Mouse (Mus musculus): ENCODE measurements at regions not wholly inside any gene's neighbourhood (a gene's known extent, or its start where the extent isn't known, plus 50 kb on each side); places are given as distances from the start of the nearest gene placed in this dataset.

- TF ChIP-seq CEBPB (IDR thresholded peaks at IDR 0.05; ENCODE audit: low read depth) = peak; percentile 77
- peak; percentile 73 for TF ChIP-seq USF1 (IDR thresholded peaks at IDR 0.05; ENCODE audit: low read depth)
- TF ChIP-seq MAX (IDR thresholded peaks at IDR 0.05) = peak; percentile 80
- TF ChIP-seq MYOD1 (IDR thresholded peaks at IDR 0.05; ENCODE audit: control insufficient read depth, insufficient read length, low read depth) = peak; percentile 72
- no peak for TF ChIP-seq MYOG (IDR thresholded peaks at IDR 0.05; ENCODE audit: control insufficient read depth, extremely low read depth, insufficient read length)
- no peak for TF ChIP-seq CTCF (IDR thresholded peaks at IDR 0.05; ENCODE audit: control insufficient read depth, insufficient read depth, insufficient read length)
- TF ChIP-seq FOSL1 (IDR thresholded peaks at IDR 0.05; ENCODE audit: insufficient read depth, low read length, poor library complexity, severe bottlenecking) = peak; percentile 81
- no peak overlapping the region for H3ac ChIP-seq (ENCODE audit: control insufficient read depth, insufficient read length, low read depth)
- no peaks in the 10 kb centered on the region for H3K79me2 ChIP-seq (ENCODE audit: control insufficient read depth, insufficient read depth)
- H3K79me3 ChIP-seq (ENCODE audit: low read depth) = no peaks in the 10 kb centered on the region
- no peak overlapping the region for H3K4me3 ChIP-seq (ENCODE audit: insufficient read depth, poor library complexity, severe bottlenecking)
- H3K27me3 ChIP-seq (ENCODE audit: control insufficient read depth, insufficient read depth, insufficient read length) = no peaks in the 10 kb centered on the region
- no peaks in the 10 kb centered on the region for H3K36me3 ChIP-seq (ENCODE audit: control insufficient read depth, insufficient read depth)
Measured at GRCm38 (mm10) chr15:59237446-59238161, 348.5 kb downstream of the Gm49356 start.

- Histone ChIP-seq H3K4me3 (ENCODE audit: insufficient read depth, poor library complexity, severe bottlenecking) (no peak overlapping the region), H3K79me3 (ENCODE audit: low read depth) (no peaks in the 10 kb centered on the region), H3K27me3 (ENCODE audit: control insufficient read depth, insufficient read depth, insufficient read length) (no peaks in the 10 kb centered on the region), H3ac (ENCODE audit: control insufficient read depth, insufficient read length, low read depth) (no peak overlapping the region), H3K79me2 (ENCODE audit: control insufficient read depth, insufficient read depth) (no peaks in the 10 kb centered on the region), H3K36me3 (ENCODE audit: control insufficient read depth, insufficient read depth) (no peaks in the 10 kb centered on the region)
- TF ChIP-seq MAX (IDR thresholded peaks at IDR 0.05) (no peak), MYOD1 (IDR thresholded peaks at IDR 0.05; ENCODE audit: control insufficient read depth, insufficient read length, low read depth) (peak; percentile 91), USF1 (IDR thresholded peaks at IDR 0.05; ENCODE audit: low read depth) (no peak), CEBPB (IDR thresholded peaks at IDR 0.05; ENCODE audit: low read depth) (peak; percentile 6)
Measured at GRCm38 (mm10) chr15:59241752-59242151, 352.7 kb downstream of the Gm49356 start.

GRCm38 (mm10) chr15:59245927-59246649, 357.0 kb downstream of the Gm49356 start:
- Histone ChIP-seq H3K36me3 (ENCODE audit: control insufficient read depth, insufficient read depth) (no peaks in the 10 kb centered on the region), H3K79me3 (ENCODE audit: low read depth) (no peaks in the 10 kb centered on the region), H3K27me3 (ENCODE audit: control insufficient read depth, insufficient read depth, insufficient read length) (no peaks in the 10 kb centered on the region), H3ac (ENCODE audit: control insufficient read depth, insufficient read length, low read depth) (no peak overlapping the region), H3K4me3 (ENCODE audit: insufficient read depth, poor library complexity, severe bottlenecking) (no peak overlapping the region), H3K79me2 (ENCODE audit: control insufficient read depth, insufficient read depth) (no peaks in the 10 kb centered on the region)
- no peak for TF ChIP-seq CTCF (IDR thresholded peaks at IDR 0.05; ENCODE audit: control insufficient read depth, insufficient read depth, insufficient read length)
- TF ChIP-seq CEBPB (IDR thresholded peaks at IDR 0.05; ENCODE audit: low read depth) = no peak
- TF ChIP-seq USF1 (IDR thresholded peaks at IDR 0.05; ENCODE audit: low read depth) = no peak
- no peak for TF ChIP-seq MYOD1 (IDR thresholded peaks at IDR 0.05; ENCODE audit: control insufficient read depth, insufficient read length, low read depth)
- TF ChIP-seq MYOG (IDR thresholded peaks at IDR 0.05; ENCODE audit: control insufficient read depth, extremely low read depth, insufficient read length) = no peak
- TF ChIP-seq MAX (IDR thresholded peaks at IDR 0.05) = no peak
- no peak for TF ChIP-seq FOSL1 (IDR thresholded peaks at IDR 0.05; ENCODE audit: insufficient read depth, low read length, poor library complexity, severe bottlenecking)

- H3K79me2 ChIP-seq (ENCODE audit: control insufficient read depth, insufficient read depth) = no peaks in the 10 kb centered on the region
- no peak overlapping the region for H3K4me3 ChIP-seq (ENCODE audit: insufficient read depth, poor library complexity, severe bottlenecking)
- TF ChIP-seq USF1 (IDR thresholded peaks at IDR 0.05; ENCODE audit: low read depth) (no peak), CEBPB (IDR thresholded peaks at IDR 0.05; ENCODE audit: low read depth) (no peak), MYOG (IDR thresholded peaks at IDR 0.05; ENCODE audit: control insufficient read depth, extremely low read depth, insufficient read length) (no peak), MYOD1 (IDR thresholded peaks at IDR 0.05; ENCODE audit: control insufficient read depth, insufficient read length, low read depth) (no peak), FOSL1 (IDR thresholded peaks at IDR 0.05; ENCODE audit: insufficient read depth, low read length, poor library complexity, severe bottlenecking) (no peak), MAX (IDR thresholded peaks at IDR 0.05) (no peak), CTCF (IDR thresholded peaks at IDR 0.05; ENCODE audit: control insufficient read depth, insufficient read depth, insufficient read length) (no peak)
- no peak overlapping the region for H3ac ChIP-seq (ENCODE audit: control insufficient read depth, insufficient read length, low read depth)
- no peaks in the 10 kb centered on the region for H3K36me3 ChIP-seq (ENCODE audit: control insufficient read depth, insufficient read depth)
- H3K27me3 ChIP-seq (ENCODE audit: control insufficient read depth, insufficient read depth, insufficient read length) = no peaks in the 10 kb centered on the region
- no peaks in the 10 kb centered on the region for H3K79me3 ChIP-seq (ENCODE audit: low read depth)
Measured at GRCm38 (mm10) chr15:59248477-59249260, 359.6 kb downstream of the Gm49356 start.

- Histone ChIP-seq H3K79me2 (ENCODE audit: control insufficient read depth, insufficient read depth) (no peaks in the 10 kb centered on the region), H3K36me3 (ENCODE audit: control insufficient read depth, insufficient read depth) (no peaks in the 10 kb centered on the region), H3K4me3 (ENCODE audit: insufficient read depth, poor library complexity, severe bottlenecking) (no peak overlapping the region), H3K27me3 (ENCODE audit: control insufficient read depth, insufficient read depth, insufficient read length) (no peaks in the 10 kb centered on the region), H3K79me3 (ENCODE audit: low read depth) (no peaks in the 10 kb centered on the region), H3ac (ENCODE audit: control insufficient read depth, insufficient read length, low read depth) (no peak overlapping the region)
- TF ChIP-seq MAX (IDR thresholded peaks at IDR 0.05) = no peak
- no peak for TF ChIP-seq CEBPB (IDR thresholded peaks at IDR 0.05; ENCODE audit: low read depth)
- no peak for TF ChIP-seq CTCF (IDR thresholded peaks at IDR 0.05; ENCODE audit: control insufficient read depth, insufficient read depth, insufficient read length)
- no peak for TF ChIP-seq USF1 (IDR thresholded peaks at IDR 0.05; ENCODE audit: low read depth)
Measured at GRCm38 (mm10) chr15:59261380-59261779, 372.3 kb downstream of the Gm49356 start.

All from C2C12 (cell line).